Mouse (Mus musculus) kidney, adult 2 months (tissue): ENCODE data around the gene Rnf151.

ENCODE experiments used
- CTCF ChIP-seq: fragments of 200-500 bp; conservative IDR thresholded peaks from 2 replicates; pipeline ENCODE4 v1.5.1; 2011; ENCODE audit warnings: low read depth, mild to moderate bottlenecking, control low read depth, low read length, moderate library complexity, mixed read lengths; ENCODE audit not compliant: insufficient read depth, insufficient read length
- POLR2A ChIP-seq: fragments of 200-500 bp; IDR thresholded peaks from one replicate; pipeline ENCODE4 v1.6.1; 2011; ENCODE audit warnings: low read depth, low read length, control low read depth

- no peak for TF ChIP-seq POLR2A
- TF ChIP-seq CTCF, result no peak
Measured at GRCm38 (mm10) chr17:24739926-24740325, 22.1 kb upstream of the Rnf151 start.
